Mouse (Mus musculus): ENCODE measurements around the gene Gm48551.

DNA sequence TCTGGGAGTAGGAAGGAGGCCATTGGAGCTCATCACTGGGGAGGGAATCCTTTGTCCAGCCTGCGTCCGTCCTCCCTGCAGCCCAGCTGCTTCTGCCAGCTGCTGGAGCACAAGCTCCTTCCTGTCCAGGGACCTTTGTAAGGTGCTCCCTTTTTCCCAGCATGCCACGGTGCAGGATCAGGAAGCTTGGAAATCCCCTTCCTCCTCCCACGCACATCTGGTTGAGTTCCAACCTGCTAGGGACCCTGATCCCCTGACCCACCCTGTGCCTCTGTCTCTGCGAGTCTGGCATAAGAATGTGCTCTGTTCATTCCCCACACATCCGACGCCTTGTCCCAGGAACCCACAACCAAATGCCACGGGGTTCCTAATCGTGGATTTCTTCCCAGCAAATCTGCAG lies 26.7 kb downstream of the Gm48551 start:
- TF ChIP-seq CTCF (IDR thresholded peaks at IDR 0.05; ENCODE audit: low read depth) (no peak), EP300 (optimal IDR thresholded peaks at IDR 0.05) (no peak)
